Mouse (Mus musculus): ENCODE measurements around the gene Arhgap23. TPM values are rescaled to one million over a fixed set of nuclear protein-coding genes. Genes with fewer than 3 reads are reported as not detected.

Gene Arhgap23
- 7.0 and 7.9 TPM in 2 replicates for polyA plus RNA-seq (2014; fragmentation: Nextera tagmentation; extraction: Ambion mirVana)

GRCm38 (mm10) chr11:97415330-97415711 is at the start of gene Arhgap23:
Gene Arhgap23, plus strand, starts transcription at chr11:97415533.
- no peaks in the 10 kb centered on the region for H3K36me3 ChIP-seq (ENCODE audit: insufficient read depth)
- H3K27ac ChIP-seq (ENCODE audit: low read depth) = peak within 1 kb of the TSS; percentile 91
- peak; percentile 88 for DNase-seq
- no peaks in the 10 kb centered on the region for H3K9me3 ChIP-seq (ENCODE audit: low read depth, low read length)
- no peaks in the 10 kb centered on the region for H3K27me3 ChIP-seq (ENCODE audit: insufficient read depth, low read length)
- peak within 1 kb of the TSS; percentile 82 for H3K9ac ChIP-seq
- H3K4me2 ChIP-seq = peak within 1 kb of the TSS; percentile 80
- peak within 1 kb of the TSS; percentile 84 for H3K4me3 ChIP-seq (ENCODE audit: low read depth, low read length)
- WGBS = under 1% methylated on average over 28 of the region's 29 CpGs
- ATAC-seq (ENCODE audit: insufficient read depth) = peak; percentile 90
- no peak for TF ChIP-seq CTCF (IDR thresholded peaks at IDR 0.05; ENCODE audit: low read depth)
- H3K4me1 ChIP-seq (ENCODE audit: insufficient read depth) = peaks cover 7% of the 10 kb centered on the region; the same call in 1 of the 2 replicates

GRCm38 (mm10) chr11:97365556-97365955 is 49.8 kb upstream of the Arhgap23 start:
- ATAC-seq (ENCODE audit: insufficient read depth) = no peak
- 61% methylated on average over 1 of the region's 1 CpGs for WGBS
- no peak for TF ChIP-seq CTCF (IDR thresholded peaks at IDR 0.05; ENCODE audit: low read depth)
- Histone ChIP-seq H3K9ac (no peak overlapping the region), H3K36me3 (ENCODE audit: insufficient read depth) (peaks cover 3% of the 10 kb centered on the region; the same call in 1 of the 2 replicates), H3K4me2 (peak overlapping the region; percentile 80), H3K27me3 (ENCODE audit: insufficient read depth, low read length) (no peaks in the 10 kb centered on the region), H3K9me3 (ENCODE audit: low read depth, low read length) (no peaks in the 10 kb centered on the region), H3K4me1 (ENCODE audit: insufficient read depth) (peaks cover 4% of the 10 kb centered on the region; the same call in 1 of the 2 replicates), H3K4me3 (ENCODE audit: low read depth, low read length) (no peak overlapping the region), H3K27ac (ENCODE audit: low read depth) (no peak overlapping the region)
- DNase-seq = no peak

- DNase-seq (no peak), ATAC-seq (ENCODE audit: insufficient read depth) (no peak)
- H3K9me3 ChIP-seq (ENCODE audit: low read depth, low read length) = no peaks in the 10 kb centered on the region
- H3K9ac ChIP-seq = no peak overlapping the region
- H3K4me1 ChIP-seq (ENCODE audit: insufficient read depth) = peaks cover 4% of the 10 kb centered on the region; the same call in 1 of the 2 replicates
- H3K36me3 ChIP-seq (ENCODE audit: insufficient read depth) = peaks cover 3% of the 10 kb centered on the region; the same call in 1 of the 2 replicates
- H3K27ac ChIP-seq (ENCODE audit: low read depth) = no peak overlapping the region
- 68% methylated on average over 5 of the region's 5 CpGs for WGBS
- H3K27me3 ChIP-seq (ENCODE audit: insufficient read depth, low read length) = no peaks in the 10 kb centered on the region
- TF ChIP-seq CTCF (IDR thresholded peaks at IDR 0.05; ENCODE audit: low read depth) = no peak
- no peak overlapping the region for H3K4me3 ChIP-seq (ENCODE audit: low read depth, low read length)
- no peak overlapping the region for H3K4me2 ChIP-seq
Observed at GRCm38 (mm10) chr11:97368501-97368900, 46.8 kb upstream of the Arhgap23 start.

GRCm38 (mm10) chr11:97370329-97371091 is 44.8 kb upstream of the Arhgap23 start:
- 44% methylated on average over 7 of the region's 7 CpGs for WGBS
- H3K27me3 ChIP-seq (ENCODE audit: insufficient read depth, low read length) = no peaks in the 10 kb centered on the region
- no peak overlapping the region for H3K27ac ChIP-seq (ENCODE audit: low read depth)
- DNase-seq (peak; percentile 62), ATAC-seq (ENCODE audit: insufficient read depth) (no peak)
- no peak overlapping the region for H3K9ac ChIP-seq
- H3K9me3 ChIP-seq (ENCODE audit: low read depth, low read length) = no peaks in the 10 kb centered on the region
- no peak overlapping the region for H3K4me3 ChIP-seq (ENCODE audit: low read depth, low read length)
- H3K36me3 ChIP-seq (ENCODE audit: insufficient read depth) = peaks cover 11% of the 10 kb centered on the region
- no peaks in the 10 kb centered on the region for H3K4me1 ChIP-seq (ENCODE audit: insufficient read depth)
- TF ChIP-seq CTCF (IDR thresholded peaks at IDR 0.05; ENCODE audit: low read depth) = no peak
- no peak overlapping the region for H3K4me2 ChIP-seq

GRCm38 (mm10) chr11:97372159-97372864 is 43.0 kb upstream of the Arhgap23 start:
- Histone ChIP-seq H3K4me1 (ENCODE audit: insufficient read depth) (no peaks in the 10 kb centered on the region), H3K36me3 (ENCODE audit: insufficient read depth) (peaks cover 20% of the 10 kb centered on the region), H3K9ac (no peak overlapping the region), H3K9me3 (ENCODE audit: low read depth, low read length) (no peaks in the 10 kb centered on the region), H3K27ac (ENCODE audit: low read depth) (no peak overlapping the region), H3K4me2 (no peak overlapping the region), H3K4me3 (ENCODE audit: low read depth, low read length) (no peak overlapping the region), H3K27me3 (ENCODE audit: insufficient read depth, low read length) (no peaks in the 10 kb centered on the region)
- WGBS = 74% methylated on average over 6 of the region's 6 CpGs
- TF ChIP-seq CTCF (IDR thresholded peaks at IDR 0.05; ENCODE audit: low read depth) = no peak
- ATAC-seq (ENCODE audit: insufficient read depth) (no peak), DNase-seq (no peak)

GRCm38 (mm10) chr11:97373402-97373801 is 41.9 kb upstream of the Arhgap23 start:
- 85% methylated on average over 2 of the region's 2 CpGs for WGBS

GRCm38 (mm10) chr11:97380036-97380435 is 35.3 kb upstream of the Arhgap23 start:
- no peak for TF ChIP-seq CTCF (IDR thresholded peaks at IDR 0.05; ENCODE audit: low read depth)
- Histone ChIP-seq H3K36me3 (ENCODE audit: insufficient read depth) (peaks cover 66% of the 10 kb centered on the region), H3K27ac (ENCODE audit: low read depth) (no peak overlapping the region), H3K4me1 (ENCODE audit: insufficient read depth) (no peaks in the 10 kb centered on the region), H3K27me3 (ENCODE audit: insufficient read depth, low read length) (no peaks in the 10 kb centered on the region), H3K4me3 (ENCODE audit: low read depth, low read length) (no peak overlapping the region), H3K4me2 (no peak overlapping the region), H3K9me3 (ENCODE audit: low read depth, low read length) (no peaks in the 10 kb centered on the region), H3K9ac (no peak overlapping the region)
- no peak for DNase-seq
- 81% methylated on average over 3 of the region's 3 CpGs for WGBS
- ATAC-seq (ENCODE audit: insufficient read depth) = no peak

More at GRCm38 (mm10) chr11:97373402-97373801, 41.9 kb upstream of the Arhgap23 start:
- Histone ChIP-seq H3K27me3 (ENCODE audit: insufficient read depth, low read length) (no peaks in the 10 kb centered on the region), H3K4me3 (ENCODE audit: low read depth, low read length) (no peak overlapping the region), H3K9me3 (ENCODE audit: low read depth, low read length) (no peaks in the 10 kb centered on the region), H3K36me3 (ENCODE audit: insufficient read depth) (peaks cover 30% of the 10 kb centered on the region), H3K4me2 (no peak overlapping the region), H3K9ac (no peak overlapping the region), H3K27ac (ENCODE audit: low read depth) (no peak overlapping the region), H3K4me1 (ENCODE audit: insufficient read depth) (no peaks in the 10 kb centered on the region)
- DNase-seq (no peak), ATAC-seq (ENCODE audit: insufficient read depth) (no peak)
- TF ChIP-seq CTCF (IDR thresholded peaks at IDR 0.05; ENCODE audit: low read depth) = no peak

Measured in lung, embryonic 14.5 days (tissue).